Mouse (Mus musculus) cerebellum, adult 2 months (tissue): Measurements from ENCODE around the gene Slc16a8.

Source experiments
- CTCF ChIP-seq: fragments of 200-500 bp; IDR thresholded peaks from 2 replicates; pipeline ENCODE4 v1.5.1; 2011; ENCODE audit warnings: low read depth, mild to moderate bottlenecking, control low read depth, low read length, moderate library complexity, borderline replicate concordance; ENCODE audit not compliant: insufficient read depth
- POLR2A ChIP-seq: fragments of 200-500 bp; IDR thresholded peaks from 2 replicates; pipeline ENCODE4 v1.6.1; 2011; ENCODE audit warnings: low read length, control low read depth, borderline replicate concordance; ENCODE audit not compliant: insufficient read depth

DNA sequence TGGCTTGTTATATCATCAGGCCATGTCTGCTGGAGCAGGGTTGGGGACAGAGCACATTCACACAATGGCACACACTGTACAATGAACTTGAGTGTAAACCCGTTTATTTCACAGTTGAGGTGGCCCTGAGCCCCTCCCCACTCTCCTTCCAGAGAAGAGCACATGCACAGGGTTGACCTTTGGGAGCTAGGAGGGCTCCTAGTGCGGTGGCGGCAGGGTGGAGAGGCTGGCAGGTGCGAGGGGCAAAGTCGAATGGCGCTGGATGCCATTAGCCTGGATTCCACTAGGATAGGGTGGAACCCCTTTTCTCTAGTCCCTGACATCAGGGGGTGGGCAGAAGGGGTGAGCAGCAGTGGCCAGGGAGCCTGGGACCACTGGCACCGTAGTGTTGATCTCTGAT, 31.6 kb upstream of the Slc16a8 start:
- TF ChIP-seq POLR2A (no peak), CTCF (no peak)
